Mouse (Mus musculus) liver, embryonic 15.5 days (tissue): ENCODE data around the gene Ubap2. TPM values are rescaled to one million over a fixed set of nuclear protein-coding genes. Genes with fewer than 3 reads are reported as not detected.

Source experiments
- ATAC-seq: fragments of 200-750 bp; cut with Nextera tagmentation; 2 replicates; pipeline ENCODE4 v1.8.0; 2017; ENCODE audit warnings: moderate number of reproducible peaks, mild to moderate bottlenecking, moderate library complexity; ENCODE audit not compliant: insufficient read depth
- H3K27ac ChIP-seq: fragments of 300-500 bp; sonication (generic); replicated peaks from 2 replicates; pipeline ENCODE4 v1.5.1; 2015; ENCODE audit warnings: mild to moderate bottlenecking, inconsistent platforms
- H3K27me3 ChIP-seq: fragments of 300-500 bp; sonication (generic); 2 replicates; pipeline ENCODE4 v1.6.1; 2015; ENCODE audit warnings: mild to moderate bottlenecking, inconsistent platforms
- H3K36me3 ChIP-seq: fragments of 300-500 bp; sonication (generic); replicated peaks from 2 replicates; pipeline ENCODE4 v1.6.1; 2015; ENCODE audit warnings: moderate library complexity, mild to moderate bottlenecking, inconsistent platforms
- H3K4me1 ChIP-seq: fragments of 300-500 bp; sonication (generic); replicated peaks from 2 replicates; pipeline ENCODE4 v1.6.1; 2015; ENCODE audit warnings: inconsistent platforms
- H3K4me2 ChIP-seq: fragments of 300-500 bp; sonication (generic); 2 replicates; pipeline ENCODE4 v1.6.1; 2015; ENCODE audit warnings: moderate library complexity, mild to moderate bottlenecking, inconsistent platforms
- H3K4me3 ChIP-seq: fragments of 300-500 bp; sonication (generic); replicated peaks from 2 replicates; pipeline ENCODE4 v1.5.1; 2015; ENCODE audit warnings: mild to moderate bottlenecking, inconsistent platforms
- H3K9ac ChIP-seq: fragments of 300-500 bp; sonication (generic); 2 replicates; pipeline ENCODE4 v1.6.1; 2015; ENCODE audit warnings: moderate library complexity, mild to moderate bottlenecking, inconsistent platforms
- H3K9me3 ChIP-seq: fragments of 300-500 bp; sonication (generic); replicated peaks from 2 replicates; pipeline ENCODE4 v1.6.1; 2016; ENCODE audit warnings: inconsistent platforms
- WGBS: fragments of 180-500 bp; shearing (Covaris S2); methylation state at CpG from one replicate; pipeline ENCODE4 v1.1.7; 2015; ENCODE audit warnings: mixed read lengths; ENCODE audit not compliant: insufficient replicate concordance; 5-methylcytosine and 5-hydroxymethylcytosine counted together
- polyA plus RNA-seq: library from polyadenylated mRNA; unstranded; fragments of >200 nt; fragmentation: Nextera tagmentation; extraction: Ambion mirVana; gene quantifications from 2 replicates; pipeline ENCODE4 v1.2.1, GENCODE M21; 2015

Gene Ubap2
- polyA plus RNA-seq, 1 experiment from 2014 or later: 22.9 TPM

DNA sequence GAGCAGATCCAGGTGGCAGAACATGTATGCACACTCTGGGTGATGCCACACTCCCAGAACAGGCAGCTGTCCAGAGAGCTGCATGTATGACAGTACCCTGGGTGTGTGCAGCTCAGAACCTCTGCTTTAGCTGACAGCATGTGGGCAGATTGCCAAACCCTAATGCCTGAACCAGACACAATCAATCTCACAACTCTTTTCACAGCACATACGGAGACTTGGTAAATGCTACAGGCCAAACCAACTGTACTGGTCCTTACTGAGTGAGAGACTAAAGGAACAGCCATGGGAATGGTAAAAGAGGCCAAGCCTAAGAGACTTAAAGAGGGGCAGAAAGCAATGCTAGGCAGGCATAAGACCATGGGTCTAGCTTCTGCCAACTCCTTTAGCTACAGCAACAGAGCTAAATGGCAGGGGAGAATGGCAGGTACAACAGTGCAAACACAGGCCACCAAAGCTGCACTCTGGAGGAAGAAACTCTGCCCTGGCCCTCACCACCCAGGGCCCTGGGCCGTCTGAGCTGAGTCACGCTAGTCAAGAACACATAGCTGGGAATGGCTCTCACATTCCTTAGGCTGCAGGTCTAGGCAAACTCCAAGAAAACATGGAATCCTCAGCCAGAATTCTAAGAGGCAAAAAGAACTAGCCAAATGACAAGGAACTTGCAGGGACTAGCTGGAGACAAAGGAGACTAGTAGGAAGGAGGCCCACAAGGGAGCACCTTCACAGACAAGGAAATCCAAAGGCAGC is 77.9 kb downstream of the Ubap2 start:
- H3K9me3 ChIP-seq: no peaks in the 10 kb centered on the region

DNA sequence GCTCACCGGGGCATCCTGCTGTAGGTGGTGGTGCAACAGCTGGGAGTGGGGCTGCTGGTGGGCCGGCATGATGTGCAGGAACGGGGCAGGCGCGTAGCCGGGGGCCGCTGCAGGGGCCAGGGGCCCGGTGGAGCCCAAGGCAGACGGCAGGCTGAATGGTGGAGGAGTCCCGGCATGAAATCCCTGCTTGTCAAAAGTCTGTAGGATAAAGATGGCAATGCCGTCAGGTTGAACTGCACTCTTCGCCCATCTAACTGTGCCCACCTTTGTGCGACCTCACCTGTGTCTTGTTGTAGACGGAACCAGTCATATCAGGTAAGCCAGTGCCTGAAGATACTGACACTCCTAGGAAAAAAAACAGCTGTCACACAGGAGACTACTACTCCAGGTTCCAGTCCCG is 79.6 kb downstream of the Ubap2 start:
- H3K36me3 ChIP-seq: peaks cover 100% of the 10 kb centered on the region
- no peaks in the 10 kb centered on the region for H3K27me3 ChIP-seq
- WGBS: 86% methylated on average over 15 of the region's 15 CpGs
- H3K9me3 ChIP-seq: no peaks in the 10 kb centered on the region
- H3K4me2 ChIP-seq: no peak overlapping the region
- no peak overlapping the region for H3K4me3 ChIP-seq
- H3K4me1 ChIP-seq: peaks cover 13% of the 10 kb centered on the region
- ATAC-seq: no peak
- no peak overlapping the region for H3K9ac ChIP-seq
- H3K27ac ChIP-seq: no peak overlapping the region

More for the DNA sequence above, 77.9 kb downstream of the Ubap2 start:
- no peak overlapping the region for H3K4me2 ChIP-seq
- no peak overlapping the region for H3K9ac ChIP-seq
- ATAC-seq: no peak
- no peak overlapping the region for H3K27ac ChIP-seq
- H3K36me3 ChIP-seq: peaks cover 100% of the 10 kb centered on the region
- 77% methylated on average over 3 of the region's 3 CpGs for WGBS
- peaks cover 8% of the 10 kb centered on the region for H3K4me1 ChIP-seq
- no peaks in the 10 kb centered on the region for H3K27me3 ChIP-seq
- no peak overlapping the region for H3K4me3 ChIP-seq

DNA sequence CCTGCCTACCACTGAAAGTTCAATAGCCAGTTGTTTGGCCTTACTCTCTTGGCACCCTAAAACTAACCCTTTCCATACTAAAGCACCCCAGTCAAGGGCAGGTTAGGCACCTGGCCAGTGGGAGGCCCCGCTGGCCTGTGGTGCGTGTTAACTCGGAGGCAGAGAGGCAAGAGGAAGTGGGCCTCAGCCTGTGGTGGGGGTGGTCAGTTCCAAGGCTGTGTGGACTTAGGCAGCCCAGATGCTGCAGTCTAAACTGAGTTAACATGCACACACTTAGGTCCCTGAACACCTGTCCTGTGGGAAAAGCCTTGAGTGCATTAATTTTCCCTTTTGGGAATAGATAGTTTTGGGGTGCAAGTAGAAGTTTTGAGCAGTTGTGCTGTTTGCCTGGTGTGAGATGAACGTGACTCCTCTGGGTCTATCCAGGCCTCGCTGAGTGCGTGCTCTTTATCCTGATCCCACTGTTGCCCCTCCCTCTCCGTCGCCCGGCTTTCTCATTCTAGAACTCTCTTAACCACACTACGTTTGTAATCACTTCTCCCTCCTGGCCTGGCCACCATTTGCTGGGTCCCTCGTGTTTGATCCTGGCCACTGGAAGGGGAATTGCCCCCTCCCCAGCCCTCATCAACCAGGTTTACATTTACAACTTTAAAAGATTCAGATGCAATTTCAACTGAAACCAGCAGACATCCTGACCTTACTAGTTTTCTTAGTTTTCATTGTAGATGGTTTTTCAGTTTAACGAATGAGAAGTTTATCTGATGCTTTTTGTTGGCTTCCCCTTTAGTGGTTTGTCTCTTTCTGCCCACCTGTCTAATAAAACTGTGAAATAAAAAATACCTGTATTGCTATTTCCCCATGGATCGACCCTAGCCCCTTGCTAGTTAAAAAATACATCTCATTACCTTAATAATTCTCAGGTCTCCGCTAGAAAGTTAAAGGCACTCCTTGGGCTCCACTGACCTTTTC is 82.1 kb downstream of the Ubap2 start:
- H3K36me3 ChIP-seq: peaks cover 98% of the 10 kb centered on the region
- ATAC-seq: 0 out of 2 replicates have a peak, but pooled peaks have one; percentile 17
- no peaks in the 10 kb centered on the region for H3K27me3 ChIP-seq
- 31% methylated on average over 14 of the region's 14 CpGs for WGBS
- H3K9ac ChIP-seq: no peak overlapping the region
- H3K4me2 ChIP-seq: no peak overlapping the region
- 0 out of 2 replicates have a peak overlapping the region, but pooled peaks have one; percentile 4 for H3K27ac ChIP-seq
- no peak overlapping the region for H3K4me3 ChIP-seq
- peaks cover 13% of the 10 kb centered on the region for H3K4me1 ChIP-seq
- H3K9me3 ChIP-seq: no peaks in the 10 kb centered on the region

DNA sequence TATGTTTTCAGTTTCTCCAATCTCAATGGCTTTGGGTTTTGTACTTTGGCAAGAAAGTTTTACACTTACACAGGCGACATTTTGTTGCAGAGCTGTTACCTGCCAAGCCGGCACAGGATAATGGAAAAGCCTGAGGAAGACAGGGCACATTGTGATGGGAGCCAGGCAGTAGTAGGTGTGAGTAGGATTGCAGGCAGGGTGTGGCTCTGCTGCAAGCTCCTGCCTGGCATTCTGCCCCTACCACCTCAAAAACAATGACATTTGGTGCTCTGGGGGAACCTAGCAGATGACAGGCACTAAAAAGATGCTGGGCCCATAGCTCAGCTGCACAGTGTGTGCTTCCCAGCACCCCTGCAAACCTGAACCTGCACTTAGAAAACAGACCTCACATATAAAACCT is 85.1 kb downstream of the Ubap2 start:
- 81% methylated on average over 2 of the region's 2 CpGs for WGBS
- Histone ChIP-seq H3K9me3 (no peaks in the 10 kb centered on the region), H3K27me3 (no peaks in the 10 kb centered on the region), H3K4me1 (peaks cover 16% of the 10 kb centered on the region), H3K36me3 (peaks cover 93% of the 10 kb centered on the region), H3K4me3 (no peak overlapping the region), H3K9ac (no peak overlapping the region), H3K27ac (no peak overlapping the region), H3K4me2 (no peak overlapping the region)
- ATAC-seq: no peak

DNA sequence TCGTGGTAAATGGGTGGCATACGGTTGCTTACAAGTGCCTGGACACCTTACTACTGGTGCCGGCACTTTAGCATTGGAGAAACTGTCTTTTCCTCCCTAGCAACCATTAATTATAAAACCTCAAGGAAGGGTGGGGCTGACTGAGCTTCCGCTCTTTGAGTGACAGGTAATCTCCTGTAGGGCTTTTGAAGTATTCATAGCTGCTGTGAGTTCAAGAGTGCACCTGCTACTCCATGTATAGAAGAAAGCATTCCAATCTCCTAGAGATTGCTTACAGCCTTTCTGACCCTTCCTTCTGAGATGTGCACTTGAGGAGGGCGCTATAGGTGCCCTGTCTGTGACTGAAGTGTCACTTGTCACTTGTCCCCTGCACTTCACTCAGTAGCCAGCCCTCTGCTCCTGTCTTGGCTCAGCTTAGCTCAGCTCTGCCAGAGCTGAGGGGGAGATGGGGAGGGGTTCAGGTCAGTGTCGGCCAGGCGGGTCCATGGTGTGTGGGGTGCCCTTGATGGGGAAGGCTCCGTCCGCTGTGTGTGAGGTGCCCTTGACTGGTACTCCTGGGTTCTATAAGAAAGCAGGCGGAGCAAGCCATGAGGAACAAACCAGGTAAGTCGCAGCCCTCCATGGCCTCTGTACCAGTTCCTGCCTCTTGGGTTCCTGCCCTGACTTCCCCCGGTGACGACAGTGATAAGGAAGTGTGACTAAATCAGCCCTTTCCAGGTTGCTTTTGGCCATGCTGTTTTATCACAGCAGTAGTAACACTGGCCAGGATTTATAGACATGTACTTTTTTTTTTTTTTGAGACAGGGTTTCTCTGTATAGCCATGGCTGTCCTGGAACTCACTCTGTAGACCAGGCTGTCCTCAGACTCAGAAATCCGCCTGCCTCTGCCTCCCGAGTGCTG is 94.9 kb downstream of the Ubap2 start:
- H3K4me3 ChIP-seq: no peak overlapping the region
- no peak overlapping the region for H3K27ac ChIP-seq
- peaks cover 7% of the 10 kb centered on the region; the same call in 1 of the 2 replicates for H3K4me1 ChIP-seq
- no peaks in the 10 kb centered on the region for H3K9me3 ChIP-seq
- WGBS: 55% methylated on average over 15 of the region's 15 CpGs
- peaks cover 63% of the 10 kb centered on the region for H3K36me3 ChIP-seq
- H3K4me2 ChIP-seq: no peak overlapping the region
- H3K9ac ChIP-seq: no peak overlapping the region
- no peak for ATAC-seq
- no peaks in the 10 kb centered on the region for H3K27me3 ChIP-seq

DNA sequence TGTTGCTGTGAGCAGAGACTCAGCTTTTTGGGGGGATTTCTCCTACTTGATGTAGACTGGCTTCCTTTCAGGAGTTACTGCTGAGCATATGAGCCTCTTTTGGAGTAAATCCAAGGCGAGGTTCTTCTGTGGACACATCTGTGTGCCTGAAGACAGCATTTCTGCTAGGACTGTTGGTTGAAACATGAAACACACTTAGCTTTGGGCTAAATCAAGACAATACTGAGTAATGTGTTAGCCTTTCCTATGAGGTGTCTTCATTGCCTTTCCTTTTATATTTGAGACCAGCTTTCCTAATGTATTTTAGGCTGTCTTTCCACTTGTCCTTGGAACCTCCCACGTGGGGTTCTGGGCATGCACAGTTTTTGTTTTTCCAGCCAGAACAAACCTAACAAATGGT is 100.3 kb downstream of the Ubap2 start:
- H3K27me3 ChIP-seq: no peaks in the 10 kb centered on the region
- H3K36me3 ChIP-seq: peaks cover 50% of the 10 kb centered on the region
- H3K4me3 ChIP-seq: no peak overlapping the region
- H3K9me3 ChIP-seq: no peaks in the 10 kb centered on the region
- H3K4me1 ChIP-seq: no peaks in the 10 kb centered on the region
- H3K9ac ChIP-seq: no peak overlapping the region
- H3K4me2 ChIP-seq: no peak overlapping the region
- no peak overlapping the region for H3K27ac ChIP-seq
- WGBS: 77% methylated on average over 2 of the region's 2 CpGs
- ATAC-seq: no peak

DNA sequence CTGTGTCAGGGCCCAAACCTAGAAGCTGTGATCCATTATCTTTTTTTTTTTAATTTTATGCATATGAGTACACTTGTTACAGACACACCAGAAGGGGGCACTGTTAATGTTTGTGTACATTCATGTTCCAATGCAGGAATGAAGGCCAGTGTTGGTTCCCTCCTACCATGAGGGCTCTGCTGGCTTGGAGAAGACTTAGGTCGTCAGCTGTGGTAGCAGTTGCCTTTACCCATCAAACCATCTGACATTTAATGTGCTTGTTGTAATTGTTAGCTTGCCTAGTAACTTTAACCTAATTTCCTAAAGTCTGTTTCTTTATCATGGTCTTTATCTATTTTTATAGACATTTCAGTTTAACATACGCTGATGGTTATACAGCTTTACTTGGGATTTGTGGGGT is 104.0 kb downstream of the Ubap2 start:
- WGBS: 75% methylated on average over 2 of the region's 2 CpGs
- ATAC-seq: no peak
- H3K4me1 ChIP-seq: peaks cover 6% of the 10 kb centered on the region
- H3K9me3 ChIP-seq: no peaks in the 10 kb centered on the region
- no peak overlapping the region for H3K4me3 ChIP-seq
- H3K4me2 ChIP-seq: no peak overlapping the region
- H3K9ac ChIP-seq: no peak overlapping the region
- no peaks in the 10 kb centered on the region for H3K27me3 ChIP-seq
- H3K36me3 ChIP-seq: peaks cover 50% of the 10 kb centered on the region
- no peak overlapping the region for H3K27ac ChIP-seq

DNA sequence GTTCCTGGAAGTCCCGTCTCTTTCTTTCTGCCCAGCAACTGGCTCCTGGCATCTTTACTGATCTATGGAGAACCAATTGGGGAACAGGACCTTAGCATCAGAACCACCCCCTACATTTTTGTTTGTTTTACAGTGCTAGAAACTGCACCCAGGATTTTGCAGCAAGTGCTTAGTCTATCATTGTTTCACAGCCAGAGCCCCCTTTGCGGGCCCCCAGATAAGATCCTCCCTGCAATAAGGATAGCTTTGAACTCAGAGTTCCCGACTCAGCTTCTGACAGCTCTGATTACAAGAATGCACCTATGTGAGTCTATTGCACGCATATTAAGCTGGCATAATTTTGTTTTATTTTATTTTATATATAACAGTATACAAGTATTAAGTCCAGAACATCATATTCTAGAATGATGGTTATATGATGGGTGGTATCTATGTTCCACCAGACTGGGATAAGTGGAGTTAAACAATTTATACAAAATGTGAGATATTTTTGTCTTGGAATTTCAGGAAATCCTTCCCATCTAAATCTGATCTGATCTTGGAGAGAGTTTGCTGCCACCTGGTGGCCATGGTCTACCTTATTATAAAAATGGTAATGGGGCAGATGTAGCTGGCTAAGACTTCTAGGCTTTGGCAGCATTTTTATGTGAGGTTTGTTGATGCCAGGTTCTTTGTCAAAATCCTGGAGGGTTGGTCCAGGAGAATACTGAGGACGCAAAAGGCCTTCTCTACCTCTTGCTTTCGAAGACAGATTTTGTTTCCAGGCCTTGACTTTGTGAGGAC is 109.1 kb downstream of the Ubap2 start:
- ATAC-seq: peak; percentile 64
- Histone ChIP-seq H3K4me2 (peak overlapping the region; percentile 34), H3K36me3 (peaks cover 31% of the 10 kb centered on the region), H3K27ac (peak overlapping the region; percentile 77), H3K4me3 (no peak overlapping the region), H3K27me3 (no peaks in the 10 kb centered on the region), H3K9ac (peak overlapping the region; percentile 29; the same call in 1 of the 2 replicates), H3K9me3 (no peaks in the 10 kb centered on the region), H3K4me1 (peaks cover 34% of the 10 kb centered on the region)
- WGBS: 46% methylated on average over 6 of the region's 6 CpGs

DNA sequence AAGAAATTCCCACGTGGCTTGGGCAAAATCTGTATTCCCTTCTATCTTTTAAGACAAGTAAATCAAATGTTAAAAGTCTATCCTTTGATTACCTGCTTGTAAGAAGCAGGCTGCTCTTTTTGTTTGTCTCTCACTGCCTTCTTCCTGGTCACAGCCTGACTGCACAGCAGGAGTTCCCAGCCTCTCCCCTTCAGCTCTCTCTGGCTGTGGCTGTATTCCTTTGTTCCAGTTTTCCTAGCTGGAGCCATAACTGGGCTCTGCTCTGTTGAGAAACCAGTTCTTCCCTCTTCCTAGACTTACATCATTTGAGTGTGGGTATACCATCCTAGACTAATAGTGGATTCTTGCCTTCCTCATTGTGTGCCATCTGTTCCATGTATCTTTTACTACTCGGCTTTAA is 110.0 kb downstream of the Ubap2 start:
- H3K4me3 ChIP-seq: no peak overlapping the region
- H3K9me3 ChIP-seq: no peaks in the 10 kb centered on the region
- no peaks in the 10 kb centered on the region for H3K27me3 ChIP-seq
- WGBS: 30% methylated on average over 2 of the region's 2 CpGs
- H3K9ac ChIP-seq: no peak overlapping the region
- H3K27ac ChIP-seq: peak overlapping the region; percentile 77
- H3K4me2 ChIP-seq: no peak overlapping the region
- no peak for ATAC-seq
- peaks cover 28% of the 10 kb centered on the region for H3K36me3 ChIP-seq
- H3K4me1 ChIP-seq: peaks cover 43% of the 10 kb centered on the region

DNA sequence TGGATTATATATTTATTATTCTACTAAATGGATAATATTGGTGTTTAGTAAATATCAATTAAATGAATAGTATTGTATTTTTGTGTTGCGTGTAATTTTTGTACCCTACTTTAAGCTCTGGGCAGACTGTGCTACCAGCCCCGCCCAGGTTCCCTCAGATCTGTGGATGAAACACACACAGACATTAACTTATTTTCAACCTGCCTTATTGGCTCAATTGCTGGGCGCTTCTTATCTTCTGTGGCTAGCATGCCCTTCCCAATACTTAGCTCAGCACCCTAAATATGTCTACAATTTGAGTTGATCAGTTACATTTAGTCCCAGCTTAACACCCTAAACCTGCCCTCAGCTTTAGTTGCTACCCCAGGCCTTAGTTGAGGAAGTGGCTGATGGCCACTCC is 113.7 kb downstream of the Ubap2 start:
- H3K9ac ChIP-seq: no peak overlapping the region
- WGBS: 47% methylated on average over 3 of the region's 3 CpGs
- ATAC-seq: peak; percentile 51

More for the DNA sequence above, 113.7 kb downstream of the Ubap2 start:
- no peak overlapping the region for H3K4me3 ChIP-seq
- H3K9me3 ChIP-seq: no peaks in the 10 kb centered on the region
- H3K27me3 ChIP-seq: no peaks in the 10 kb centered on the region
- H3K4me2 ChIP-seq: no peak overlapping the region
- peak overlapping the region; percentile 45 for H3K27ac ChIP-seq
- H3K4me1 ChIP-seq: peaks cover 61% of the 10 kb centered on the region
- 0 out of 2 replicates have a peak, but pooled peaks cover under 1% of the 10 kb centered on the region for H3K36me3 ChIP-seq
